Mouse (Mus musculus) adrenal gland, postnatal 36 days (tissue): Measurements from ENCODE around the gene Ralgps2. TPM values are rescaled to one million over a fixed set of nuclear protein-coding genes. Genes with fewer than 3 reads are reported as not detected.

Experiments used
- DNase-seq, 2 experiments: peaks; one replicate each; pipeline ENCODE4 v3.0.0; 2021; ENCODE audit warnings: mixed read lengths in 1 of 2
- total RNA-seq, 2 experiments: library from RNA; stranded (reverse); gene quantifications; 2 replicates each; pipeline ENCODE4 v1.2.3; 2021

Ralgps2 gene
- total RNA-seq, 2 experiments from 2014 or later = 18.2 to 23.5 TPM

DNA sequence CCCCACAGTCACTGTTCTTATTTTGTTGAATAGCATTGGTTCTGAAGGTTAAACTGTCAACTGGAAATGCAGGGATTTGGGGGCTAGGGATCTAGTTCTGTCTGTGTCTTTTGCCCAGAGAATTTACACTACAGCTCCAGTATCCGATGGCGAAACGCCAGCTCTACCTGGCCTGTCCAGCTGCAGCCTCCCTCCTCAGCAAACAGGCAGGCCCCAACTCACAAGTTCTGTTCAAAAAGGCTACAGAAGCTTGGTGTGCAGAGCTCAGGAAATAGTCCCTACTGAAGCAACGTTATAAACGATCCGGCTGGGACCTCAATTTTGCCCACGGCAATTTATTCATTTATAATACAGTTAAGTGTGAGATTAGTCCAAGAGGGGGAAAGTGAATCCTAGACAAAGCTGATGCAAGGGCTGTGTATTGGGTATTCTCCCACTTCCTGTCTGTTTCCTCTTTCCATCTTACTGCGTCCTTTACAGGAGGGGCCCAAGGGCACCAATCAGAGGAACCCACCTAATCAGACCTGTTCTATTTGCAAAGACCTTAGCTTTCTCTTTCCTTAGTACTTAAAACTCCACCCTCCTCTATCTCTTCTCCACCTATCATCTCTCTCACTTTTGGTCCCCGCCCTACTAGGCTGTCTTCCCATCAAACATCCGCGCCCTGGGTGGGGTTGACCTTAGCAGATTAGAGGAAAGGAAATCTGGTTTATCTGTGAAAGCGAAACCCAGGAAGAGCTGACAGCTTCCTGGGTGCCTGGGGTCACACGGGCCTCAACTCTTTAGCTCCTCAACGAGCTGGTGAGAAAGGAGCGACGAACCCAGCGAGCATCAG, 16.7 kb upstream of the Ralgps2 start:
- peak in 1 of 2 experiments; percentile 25 for DNase-seq

DNA sequence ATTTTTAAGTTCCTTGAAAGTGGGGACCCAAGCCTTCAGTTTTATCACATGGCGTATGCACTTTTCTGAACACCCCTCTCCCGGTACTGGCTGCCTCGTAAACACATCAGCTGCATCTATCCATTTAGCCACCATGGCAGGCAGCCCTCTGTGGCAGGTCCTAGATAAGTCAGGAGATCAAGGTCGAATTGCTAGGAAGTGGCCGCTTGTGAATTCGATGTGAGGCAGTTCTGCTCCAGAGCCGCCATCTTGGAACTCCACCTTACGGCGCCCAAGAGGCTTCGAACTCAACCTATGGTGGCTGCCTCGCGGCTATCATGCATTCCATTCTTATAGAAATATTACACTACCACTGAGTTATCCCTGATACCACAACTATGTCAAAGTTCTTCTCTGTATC, 14.8 kb upstream of the Ralgps2 start:
- no peak for DNase-seq

DNA sequence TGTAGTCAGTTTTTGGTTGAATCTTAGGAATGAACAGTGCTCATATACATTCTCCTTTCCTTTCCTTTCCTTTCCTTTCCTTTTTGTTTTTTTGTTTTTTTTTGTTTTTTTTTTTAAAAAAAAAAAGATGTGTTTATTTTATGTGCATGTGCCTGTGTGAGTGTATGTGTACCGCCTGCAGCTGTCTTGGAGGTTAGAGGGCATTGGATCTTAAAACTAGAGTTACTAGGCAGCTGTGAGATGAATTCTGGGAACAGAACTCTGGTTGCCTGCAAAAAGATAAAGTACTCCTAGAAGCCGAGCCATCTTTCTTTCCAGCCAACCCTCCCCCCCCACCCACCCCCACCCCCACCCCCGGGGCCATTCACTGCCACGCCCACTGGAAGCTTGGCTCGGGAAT, 10.9 kb upstream of the Ralgps2 start:
- DNase-seq = no peak

DNA sequence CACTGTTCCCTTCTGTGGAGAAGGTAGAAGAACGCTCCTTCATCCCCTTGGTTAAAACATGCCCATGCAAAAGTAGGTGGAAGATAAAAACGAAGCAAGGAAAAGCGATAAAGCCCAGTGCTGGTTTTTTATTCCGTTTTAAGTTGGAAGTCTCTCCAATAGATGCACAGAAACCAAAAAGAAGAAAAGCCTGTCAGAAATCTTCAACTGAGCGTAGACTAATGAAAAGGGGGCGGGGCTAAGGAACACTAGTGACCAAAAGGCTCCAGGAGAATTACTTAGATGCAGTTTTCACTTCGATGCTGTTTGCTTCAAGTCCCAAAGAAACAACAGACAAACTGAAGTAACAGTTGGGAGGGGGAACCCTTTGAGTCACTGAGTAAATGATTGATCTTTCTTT, 1.2 kb upstream of the Ralgps2 start:
- no peak for DNase-seq

DNA sequence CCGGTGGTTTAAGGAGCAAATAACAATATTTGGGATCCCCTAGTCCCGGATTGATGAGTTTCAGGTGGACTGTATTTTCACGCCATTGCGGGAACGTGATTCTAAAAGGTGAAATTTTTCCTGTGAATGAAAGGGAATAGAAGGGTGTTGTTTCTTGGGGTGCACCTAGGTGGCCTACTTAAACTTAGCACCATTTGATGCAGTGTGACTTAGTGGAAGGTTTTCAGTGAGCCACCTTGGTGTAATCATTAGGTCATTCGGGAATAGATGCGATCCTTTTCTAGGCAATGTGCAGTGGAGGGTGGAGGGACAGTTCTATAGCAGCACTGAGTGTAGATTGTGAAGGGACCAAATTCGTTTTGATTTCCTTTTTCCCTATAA, 706 bp upstream of the Ralgps2 start:
- no peak for DNase-seq

DNA sequence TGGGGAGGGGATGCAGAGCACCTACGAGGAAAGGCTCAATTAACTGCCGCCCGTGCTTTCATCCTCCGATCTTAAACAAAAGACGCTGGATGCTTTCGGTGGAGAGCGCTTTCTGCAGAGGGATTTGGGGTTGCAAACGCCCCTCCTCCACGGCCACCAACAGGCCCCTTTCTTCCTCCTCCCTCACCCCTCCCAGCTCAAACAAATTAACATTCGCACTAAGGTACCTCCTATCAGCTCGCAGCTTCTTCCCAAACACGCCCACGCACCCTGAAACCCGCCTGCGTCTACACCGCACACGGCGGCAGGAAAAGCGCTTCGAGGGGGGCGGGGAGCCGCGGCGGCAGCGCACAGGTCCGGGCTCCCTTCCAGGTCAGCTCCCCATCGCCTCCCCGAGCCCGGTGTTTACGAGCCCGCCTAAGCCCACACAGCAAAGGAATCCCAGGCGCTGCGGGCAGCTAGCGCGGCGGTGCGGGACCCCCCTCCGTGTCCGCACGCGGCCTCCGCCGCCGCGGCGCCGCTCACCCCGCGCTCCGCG, 652 bp downstream of the Ralgps2 start:
- DNase-seq = peak; percentile 73 to 82

DNA sequence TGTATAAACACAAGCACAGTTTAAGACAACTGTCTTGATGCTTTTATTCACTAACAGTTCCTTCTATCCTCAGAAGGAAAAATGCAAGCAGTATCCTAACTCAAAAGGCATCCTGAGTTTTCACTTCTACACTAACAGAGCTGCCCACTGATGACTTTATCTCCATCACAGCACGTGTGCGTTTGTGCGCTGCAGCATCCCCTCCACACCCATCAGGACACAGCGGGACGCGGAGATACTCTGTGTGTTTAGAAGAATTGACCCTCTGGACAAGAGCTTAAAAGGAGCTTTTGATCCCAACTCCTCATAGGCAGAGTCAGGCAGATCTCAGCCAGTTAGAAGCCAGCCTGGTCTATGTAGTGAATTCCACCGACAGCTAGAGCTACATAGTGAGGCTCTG, 2.0 kb downstream of the Ralgps2 start:
- no peak for DNase-seq

DNA sequence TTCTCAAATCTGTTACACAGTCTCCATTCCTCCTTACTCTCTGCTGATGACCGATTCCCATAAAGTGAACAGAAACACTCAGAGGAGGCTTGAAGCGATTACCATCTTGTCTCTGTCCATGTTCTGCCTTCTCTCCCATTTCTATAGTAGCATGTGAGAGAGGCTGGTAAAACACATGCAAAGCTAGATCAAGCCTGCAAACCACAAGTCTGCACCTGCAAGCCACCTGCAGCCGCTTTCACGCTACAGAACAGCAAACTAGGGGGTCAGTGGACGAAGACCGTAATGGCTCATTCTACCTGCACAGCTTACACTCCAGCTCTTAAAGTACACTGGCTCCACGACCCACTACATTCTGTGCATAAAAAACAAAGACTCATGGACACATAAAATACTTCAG, 5.7 kb downstream of the Ralgps2 start:
- DNase-seq = no peak

DNA sequence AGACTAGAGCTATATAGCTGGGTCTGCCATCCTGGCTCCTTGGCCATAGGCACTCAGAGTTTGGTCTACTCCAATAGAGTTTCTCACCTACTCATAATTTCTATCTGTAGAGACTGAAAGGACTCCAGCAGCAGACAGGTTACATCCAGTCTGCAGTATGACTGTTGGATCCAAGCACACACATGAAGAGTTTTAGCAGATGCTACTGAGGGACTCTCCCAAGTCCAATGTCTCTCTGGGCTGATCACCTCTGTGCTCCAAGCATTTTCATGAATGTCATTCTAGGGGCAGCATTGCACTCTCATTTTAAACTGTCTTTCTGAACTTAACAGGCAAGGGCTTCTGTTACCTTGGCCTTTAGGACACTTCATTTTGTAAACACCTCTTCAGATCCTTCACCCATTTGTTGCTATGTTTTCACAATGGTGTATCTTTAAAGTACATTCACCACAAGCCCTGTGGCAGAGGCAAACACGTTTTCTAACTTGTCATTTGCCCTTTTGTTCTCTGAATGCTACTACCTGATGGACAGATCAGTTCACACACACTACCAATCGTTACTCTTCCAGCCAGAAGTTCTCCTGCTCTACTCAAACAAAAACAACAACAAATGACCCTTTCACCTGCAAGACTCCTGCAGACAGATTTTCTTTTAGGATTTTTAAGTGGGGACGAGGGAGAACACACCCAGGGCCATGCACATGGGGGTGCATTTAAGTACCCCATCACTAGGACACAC, 7.2 kb downstream of the Ralgps2 start:
- DNase-seq = no peak

DNA sequence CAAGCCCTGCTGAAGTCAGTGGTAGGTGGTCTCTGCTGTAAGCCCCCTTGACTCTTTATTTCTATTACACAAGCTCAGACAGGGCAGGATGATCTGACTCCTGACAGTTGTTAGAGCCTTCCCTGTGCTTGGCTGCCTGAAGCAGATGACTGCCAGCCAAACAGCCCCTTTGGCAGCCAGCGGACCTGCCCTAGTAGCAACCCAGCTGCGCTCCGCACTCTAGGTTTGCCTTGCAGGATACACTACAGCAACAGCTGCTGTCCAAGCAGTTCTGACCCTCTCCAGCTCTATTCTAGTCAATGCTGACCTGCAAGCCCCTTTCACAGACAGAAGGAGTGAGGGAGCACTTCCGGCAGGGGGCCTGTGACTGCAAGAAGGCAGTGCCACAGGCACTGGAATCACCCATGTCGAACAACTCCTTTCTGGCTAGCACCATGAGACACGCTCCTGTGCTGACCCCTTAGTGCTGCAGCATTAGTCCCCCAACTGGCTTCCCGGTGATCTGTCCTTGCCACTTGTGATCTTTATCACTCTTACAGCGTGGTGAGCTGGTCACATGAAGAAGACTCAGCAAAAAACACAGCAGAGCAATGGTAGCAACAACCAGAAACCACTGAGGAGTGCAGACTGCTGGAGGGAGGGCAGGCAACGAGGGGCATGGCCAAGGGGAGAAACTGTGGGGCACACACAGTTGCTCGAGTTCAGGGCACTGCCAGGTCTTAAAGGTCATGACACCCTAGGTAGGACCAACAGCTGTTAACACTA, 8.1 kb downstream of the Ralgps2 start:
- no peak for DNase-seq

DNA sequence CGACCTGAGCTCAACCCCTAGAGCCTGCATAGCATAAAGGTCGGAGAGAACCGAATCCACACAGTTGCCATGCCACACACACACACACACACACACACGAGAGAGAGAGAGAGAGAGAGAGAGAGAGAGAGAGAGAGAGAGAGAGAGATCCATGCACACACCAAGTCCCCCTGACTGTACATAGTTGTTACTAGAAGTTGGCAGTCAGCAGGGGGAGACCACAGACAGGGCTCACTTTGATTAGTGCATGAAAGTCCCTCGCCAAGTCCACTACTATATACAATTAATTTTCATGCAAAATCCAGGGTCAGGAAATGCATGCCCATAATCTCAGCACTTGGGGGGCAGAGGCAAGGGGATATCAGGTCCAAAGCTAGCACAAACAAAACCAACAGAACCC, 9.2 kb downstream of the Ralgps2 start:
- DNase-seq = no peak

DNA sequence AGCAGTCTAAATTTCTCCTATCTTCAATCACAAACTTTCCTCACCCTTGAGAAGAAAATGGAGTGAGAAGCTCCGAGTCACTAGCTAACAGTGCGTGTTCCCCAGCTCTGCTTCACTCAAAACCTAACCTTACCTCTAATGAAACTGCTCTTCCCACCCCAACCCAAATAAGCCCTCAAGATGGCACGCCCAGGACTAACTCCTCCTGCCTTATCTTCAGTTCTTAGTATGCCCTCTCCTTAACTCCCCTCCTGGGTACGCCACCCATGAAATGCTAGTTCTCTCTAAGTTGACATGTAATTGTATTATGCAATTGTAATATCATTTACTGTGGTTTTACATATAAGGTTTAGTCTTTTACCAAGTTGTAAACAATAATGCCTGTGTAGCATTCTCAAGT, 11.2 kb downstream of the Ralgps2 start:
- no peak for DNase-seq

DNA sequence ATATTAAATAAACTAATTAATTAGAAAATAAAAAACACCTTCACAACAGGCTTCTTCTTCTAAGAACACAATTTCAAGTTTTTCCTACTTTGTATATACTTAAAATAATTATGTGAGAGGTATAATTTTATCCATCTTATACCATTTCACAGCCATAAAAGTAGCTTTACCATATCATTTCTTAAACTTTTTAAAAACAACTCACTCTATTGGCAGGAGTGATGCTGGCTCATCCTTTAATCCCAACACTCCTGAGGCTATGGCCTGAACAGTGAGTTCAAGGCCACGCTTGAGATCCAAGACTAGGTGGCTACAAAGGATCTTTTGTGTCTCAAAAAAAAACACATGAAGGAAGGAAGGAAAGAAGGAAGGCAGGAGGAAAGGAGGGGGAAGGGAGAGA, 15.9 kb downstream of the Ralgps2 start:
- DNase-seq = no peak

DNA sequence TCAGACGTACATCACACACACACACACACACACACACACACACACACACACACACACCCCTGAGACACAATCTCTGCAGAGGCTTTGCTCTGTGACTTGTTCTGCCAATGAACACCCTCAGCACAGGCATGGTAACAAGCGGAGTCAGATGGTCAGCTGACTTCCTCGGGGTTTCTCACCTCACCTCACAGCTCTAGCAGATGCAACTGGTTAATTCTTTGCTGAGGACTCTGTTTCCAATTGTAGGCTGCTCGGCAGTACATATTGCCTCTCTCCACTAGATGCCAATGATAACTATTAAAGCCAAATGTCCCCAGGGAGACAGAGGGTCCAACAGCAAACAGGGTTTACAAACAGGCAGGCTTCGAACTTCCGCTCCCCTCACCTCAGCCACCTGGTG, 16.5 kb downstream of the Ralgps2 start:
- DNase-seq = no peak

DNA sequence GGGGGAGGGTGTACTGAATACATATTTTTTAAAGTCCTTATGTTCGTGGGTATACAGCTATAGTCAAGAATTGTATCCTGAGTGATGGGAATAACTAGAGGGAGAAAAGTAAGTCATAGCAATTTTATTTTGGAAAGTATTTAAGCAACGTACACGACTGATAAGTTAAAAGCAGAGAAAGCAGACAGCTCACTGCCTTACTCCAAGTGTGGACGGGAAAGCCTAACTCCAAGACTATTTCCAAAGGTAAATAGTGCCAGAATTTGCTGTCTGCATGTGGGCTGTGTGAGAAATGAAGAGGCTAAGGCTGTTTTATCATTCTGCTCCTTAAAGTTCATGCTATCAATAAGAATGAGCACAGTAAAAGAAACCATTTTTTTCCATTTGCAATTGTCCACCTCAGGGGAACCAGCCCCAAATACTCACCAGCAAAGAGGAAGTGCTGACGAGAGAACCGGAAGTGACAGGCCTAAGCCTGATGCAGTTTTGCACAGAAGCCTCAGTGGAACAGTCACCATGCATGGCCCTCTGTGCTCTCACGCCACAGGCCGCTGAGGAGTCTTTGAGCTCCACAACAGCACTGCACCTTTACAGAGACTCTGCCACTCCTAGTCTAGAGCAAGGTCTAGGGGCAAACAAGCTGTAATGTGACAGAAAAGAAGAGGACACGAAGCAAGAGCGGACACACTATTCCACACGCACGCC, 18.0 kb downstream of the Ralgps2 start:
- DNase-seq = peak in 1 of 2 experiments; percentile 15

DNA sequence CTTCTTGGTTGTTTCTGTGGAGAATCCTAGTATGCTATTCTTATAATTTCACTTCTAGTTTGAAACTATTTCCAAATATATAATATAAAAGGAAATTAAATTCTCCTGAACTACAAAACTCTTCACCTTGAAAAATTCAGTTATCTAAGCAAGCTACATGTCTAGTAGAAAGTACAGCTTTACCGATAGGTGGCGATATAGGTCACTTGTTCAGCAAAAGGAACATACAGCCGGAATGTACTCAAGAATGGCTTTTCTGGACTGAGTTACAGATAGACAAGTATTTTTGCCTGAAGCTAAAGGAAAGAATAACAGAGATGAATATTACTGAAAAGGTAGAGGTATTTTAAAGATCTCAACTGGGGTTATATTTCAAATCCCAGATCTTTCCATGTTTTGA, 22.0 kb downstream of the Ralgps2 start:
- peak in 1 of 2 experiments; percentile 29 for DNase-seq

DNA sequence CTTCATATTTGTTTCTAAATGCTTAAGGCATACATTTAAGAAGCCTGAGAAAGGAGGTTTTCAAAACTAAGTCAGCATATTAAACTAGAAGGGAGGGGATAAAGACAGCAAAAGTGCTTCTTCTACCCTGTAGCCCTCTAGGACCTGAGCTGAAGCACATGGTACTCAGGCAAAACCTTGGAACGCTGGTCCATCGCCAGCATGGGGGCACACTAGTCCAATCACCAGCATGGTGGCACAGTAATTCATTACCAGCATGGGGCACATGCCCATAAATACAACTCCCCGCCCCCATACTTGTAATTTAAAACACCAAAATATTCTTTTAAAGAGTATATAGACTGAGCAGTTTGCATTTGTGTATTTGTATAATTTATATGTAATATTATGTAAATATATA, 23.1 kb downstream of the Ralgps2 start:
- no peak for DNase-seq

DNA sequence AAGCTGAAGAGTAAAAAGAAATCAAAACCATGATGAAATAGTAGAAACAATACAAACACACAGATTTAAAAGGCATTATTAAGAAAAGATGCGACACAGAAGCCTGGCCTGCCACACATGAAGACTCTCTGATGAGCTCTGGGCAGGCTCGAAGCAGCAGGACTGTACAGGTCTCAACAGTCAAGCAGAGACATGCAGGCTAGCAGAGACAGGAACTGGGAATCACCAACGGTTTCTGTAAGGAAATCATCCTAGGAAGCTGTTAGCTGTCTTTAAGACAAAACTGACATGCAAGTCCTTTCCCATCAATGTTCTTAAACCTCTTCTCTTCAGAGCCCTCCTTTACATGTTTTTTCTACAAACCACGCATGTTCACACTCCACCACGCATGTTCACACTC, 24.5 kb downstream of the Ralgps2 start:
- no peak for DNase-seq

DNA sequence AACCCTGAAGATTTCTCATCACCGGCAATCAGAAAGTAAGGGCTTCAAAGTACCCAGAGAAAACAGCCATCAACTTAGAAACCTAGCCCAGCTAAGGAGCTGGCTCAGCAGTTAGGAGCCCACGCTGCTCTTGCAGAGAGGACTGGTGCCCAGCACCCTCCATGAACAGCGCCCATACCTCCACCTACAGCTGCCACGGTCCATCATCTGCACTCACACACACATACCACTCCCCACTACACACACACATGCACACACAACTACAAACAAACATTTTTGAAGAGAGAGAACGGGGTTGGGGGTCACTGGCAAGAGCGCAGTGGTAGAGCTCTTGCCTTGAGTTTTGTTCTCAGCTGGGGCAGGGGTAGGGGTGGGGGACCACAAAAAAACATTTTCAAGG, 26.2 kb downstream of the Ralgps2 start:
- DNase-seq = no peak

DNA sequence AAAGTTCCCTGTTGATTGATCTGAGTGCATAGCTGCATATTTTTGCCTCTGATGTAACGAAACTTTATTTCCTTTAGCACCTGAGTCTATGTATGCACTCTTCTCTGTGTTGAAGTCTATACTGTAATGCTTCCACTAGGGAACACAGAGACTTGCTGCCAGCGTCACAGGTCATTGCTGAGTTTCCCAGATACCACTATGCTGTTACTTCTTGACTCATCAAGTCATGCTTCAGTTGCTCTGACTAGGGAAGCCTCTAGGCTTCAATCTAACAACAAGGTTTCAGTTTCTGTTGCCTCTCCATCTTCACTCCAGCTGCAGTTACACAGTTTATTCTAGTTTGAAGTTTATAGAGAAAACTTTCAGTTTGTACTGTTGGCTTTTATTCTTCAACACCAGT, 28.5 kb downstream of the Ralgps2 start:
- DNase-seq = no peak

DNA sequence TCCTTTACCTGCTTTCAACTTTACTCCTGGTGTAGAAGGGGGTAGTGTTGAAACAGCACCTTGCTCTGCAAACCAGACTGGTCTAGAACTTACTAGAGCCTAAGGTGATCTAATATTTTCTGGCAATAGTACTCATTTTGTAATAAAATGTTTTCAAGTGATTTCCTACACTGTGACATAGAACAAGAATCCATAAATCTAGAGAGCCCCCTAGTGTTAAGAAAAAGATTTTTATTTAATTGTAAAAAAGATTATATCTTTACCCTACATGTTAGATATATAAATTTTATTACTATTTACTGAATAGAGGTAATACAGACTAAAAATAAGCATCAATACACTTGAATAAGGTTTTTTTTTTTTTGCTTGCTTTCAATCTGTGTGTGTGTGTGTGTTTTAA, 29.6 kb downstream of the Ralgps2 start:
- no peak for DNase-seq

DNA sequence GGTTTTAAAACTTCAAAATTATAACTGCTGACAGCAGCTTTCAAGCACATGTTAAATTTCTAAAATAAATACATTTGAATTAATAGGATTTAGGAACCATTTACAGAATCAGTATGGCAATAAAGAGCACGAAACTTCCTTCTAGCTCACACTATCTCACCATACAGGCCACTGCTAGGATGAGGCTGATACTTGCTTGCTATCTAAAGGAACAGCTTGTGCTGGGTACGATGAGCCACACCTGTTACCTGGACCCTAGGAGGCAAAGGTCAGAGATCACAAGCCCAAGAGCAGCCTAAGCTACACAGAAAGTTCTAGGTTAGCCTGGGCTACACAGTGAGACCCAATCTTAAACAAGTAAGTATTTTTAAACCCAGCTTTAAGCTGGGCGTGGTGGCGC, 30.2 kb downstream of the Ralgps2 start:
- no peak for DNase-seq
